Mouse (Mus musculus): Measurements from ENCODE around the gene Rhbdl1. TPM values are rescaled to one million over a fixed set of nuclear protein-coding genes. Genes with fewer than 3 reads are reported as not detected.

The Rhbdl1 gene
- polyA plus RNA-seq, 1 experiment from 2014 or later: 3.3 TPM

DNA sequence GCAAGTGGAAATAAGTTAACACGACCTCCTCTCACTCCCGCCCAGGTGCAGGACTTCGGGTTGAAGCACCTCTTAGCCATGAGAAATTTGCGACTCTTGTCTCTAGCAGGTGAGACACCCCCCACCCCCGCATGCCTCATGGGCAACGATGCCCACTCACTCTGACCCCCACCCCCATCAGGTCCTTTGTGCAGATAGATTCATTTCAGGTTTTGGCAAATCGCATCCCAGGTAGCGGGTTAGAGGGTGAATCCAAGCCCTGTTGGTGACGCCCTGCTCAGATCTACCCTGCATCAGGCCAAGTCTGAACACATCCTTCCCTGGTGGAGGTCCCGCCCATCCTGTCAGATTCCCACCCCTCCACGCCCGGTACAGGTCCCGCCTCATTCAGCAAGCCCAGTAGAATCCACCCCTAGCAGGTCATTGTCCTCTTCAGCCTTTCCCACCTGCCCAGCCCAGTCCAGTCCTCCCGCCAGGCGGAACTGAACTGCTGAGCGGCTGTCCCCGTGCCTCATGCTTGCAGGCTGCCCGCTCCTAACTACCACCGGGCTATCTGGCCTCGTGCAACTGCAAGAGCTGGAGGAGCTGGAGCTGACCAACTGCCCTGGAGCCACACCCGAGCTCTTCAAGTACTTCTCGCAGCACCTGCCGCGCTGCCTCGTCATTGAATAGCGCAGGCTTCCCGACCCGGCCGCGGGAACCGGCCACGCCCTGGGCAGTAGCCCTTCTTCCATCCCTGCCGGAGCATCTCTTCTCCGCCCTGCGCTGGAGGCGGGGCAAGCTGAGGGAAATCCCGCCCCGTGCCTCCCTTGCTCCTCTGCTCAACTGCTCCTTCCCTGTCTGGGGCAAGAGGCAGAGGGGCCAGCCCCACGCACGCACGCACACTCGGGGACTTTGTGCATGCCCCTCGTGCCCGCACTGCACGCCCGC is 18.0 kb downstream of the Rhbdl1 start:
- H3K9me3 ChIP-seq (ENCODE audit: control insufficient read depth, low read length): no peaks in the 10 kb centered on the region
- 0 out of 2 replicates have a peak overlapping the region, but pooled peaks have one; percentile 6 for H3K4me3 ChIP-seq (ENCODE audit: low read depth, low read length)
- DNase-seq (ENCODE audit: low spot score) (peak; percentile 21), ATAC-seq (ENCODE audit: low read depth) (no peak; the same call in 1 of the 2 replicates)
- H3K4me2 ChIP-seq (ENCODE audit: low read depth, low read length): peak overlapping the region; percentile 31
- H3K27me3 ChIP-seq (replicated peaks; ENCODE audit: control insufficient read depth, insufficient read depth, low read length): peaks cover 37% of the 10 kb centered on the region
- H3K4me1 ChIP-seq (ENCODE audit: control insufficient read depth, insufficient read depth, low read length): peaks cover 3% of the 10 kb centered on the region
- H3K9ac ChIP-seq (ENCODE audit: low read depth, low read length): no peak overlapping the region; the same call in 1 of the 2 replicates
- H3K27ac ChIP-seq (replicated peaks; ENCODE audit: low read depth, low read length): no peak overlapping the region
- no peaks in the 10 kb centered on the region for H3K36me3 ChIP-seq (ENCODE audit: control insufficient read depth, insufficient read depth, low read length)
- 9% methylated on average over 34 of the region's 46 CpGs for WGBS

DNA sequence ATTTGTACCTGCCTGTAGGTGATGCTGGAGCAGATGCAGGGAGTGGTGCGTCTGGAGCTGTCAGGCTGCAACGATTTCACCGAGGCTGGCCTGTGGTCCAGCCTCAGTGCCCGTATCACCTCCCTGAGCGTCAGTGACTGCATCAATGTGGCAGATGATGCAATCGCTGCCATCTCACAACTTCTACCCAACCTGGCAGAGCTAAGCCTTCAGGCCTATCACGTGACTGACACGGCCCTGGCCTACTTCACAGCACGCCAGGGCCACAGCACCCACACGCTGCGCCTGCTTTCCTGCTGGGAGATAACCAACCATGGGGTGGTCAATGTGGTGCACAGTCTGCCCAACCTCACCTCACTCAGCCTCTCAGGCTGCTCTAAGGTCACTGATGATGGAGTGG is 19.4 kb downstream of the Rhbdl1 start:
- no peaks in the 10 kb centered on the region for H3K36me3 ChIP-seq (ENCODE audit: control insufficient read depth, insufficient read depth, low read length)
- no peak overlapping the region for H3K9ac ChIP-seq (ENCODE audit: low read depth, low read length)
- H3K4me2 ChIP-seq (ENCODE audit: low read depth, low read length): no peak overlapping the region
- H3K9me3 ChIP-seq (ENCODE audit: control insufficient read depth, low read length): no peaks in the 10 kb centered on the region
- DNase-seq (ENCODE audit: low spot score) (no peak), ATAC-seq (ENCODE audit: low read depth) (no peak)
- H3K27me3 ChIP-seq (replicated peaks; ENCODE audit: control insufficient read depth, insufficient read depth, low read length): peaks cover 37% of the 10 kb centered on the region
- H3K4me3 ChIP-seq (ENCODE audit: low read depth, low read length): no peak overlapping the region
- no peak overlapping the region for H3K27ac ChIP-seq (replicated peaks; ENCODE audit: low read depth, low read length)
- WGBS: 81% methylated on average over 11 of the region's 11 CpGs
- peaks cover 3% of the 10 kb centered on the region; the same call in 1 of the 2 replicates for H3K4me1 ChIP-seq (ENCODE audit: control insufficient read depth, insufficient read depth, low read length)

DNA sequence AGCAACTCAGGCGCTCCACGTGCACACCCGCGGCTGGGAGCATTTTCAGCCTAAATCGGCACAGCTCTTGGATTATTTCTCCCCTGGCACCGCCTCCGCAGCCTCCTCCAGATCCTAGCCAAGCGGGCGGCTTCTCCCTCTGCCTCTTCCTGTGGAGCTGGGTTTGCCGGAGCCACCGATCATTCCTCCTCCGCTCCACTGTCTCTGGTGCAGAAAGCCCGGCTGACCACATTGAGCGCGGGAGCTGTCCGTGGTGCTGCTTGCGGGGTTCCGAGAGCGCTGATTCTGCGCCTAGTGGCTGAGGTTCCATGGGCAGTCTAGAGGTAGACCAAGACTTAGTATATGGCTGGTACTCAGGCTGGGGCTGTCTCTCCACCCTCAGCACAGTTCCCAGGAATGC is 23.6 kb downstream of the Rhbdl1 start:
- H3K27ac ChIP-seq (replicated peaks; ENCODE audit: low read depth, low read length): no peak overlapping the region
- H3K4me1 ChIP-seq (ENCODE audit: control insufficient read depth, insufficient read depth, low read length): peaks cover 8% of the 10 kb centered on the region; the same call in 1 of the 2 replicates
- no peaks in the 10 kb centered on the region for H3K36me3 ChIP-seq (ENCODE audit: control insufficient read depth, insufficient read depth, low read length)
- ATAC-seq (ENCODE audit: low read depth): peak; percentile 31; the same call in 1 of the 2 replicates
- H3K9ac ChIP-seq (ENCODE audit: low read depth, low read length): no peak overlapping the region
- peaks cover 34% of the 10 kb centered on the region for H3K27me3 ChIP-seq (replicated peaks; ENCODE audit: control insufficient read depth, insufficient read depth, low read length)
- WGBS: 2% methylated on average over 20 of the region's 20 CpGs
- no peaks in the 10 kb centered on the region for H3K9me3 ChIP-seq (ENCODE audit: control insufficient read depth, low read length)
- no peak overlapping the region for H3K4me3 ChIP-seq (ENCODE audit: low read depth, low read length)
- 0 out of 2 replicates have a peak overlapping the region, but pooled peaks have one; percentile 26 for H3K4me2 ChIP-seq (ENCODE audit: low read depth, low read length)
- peak; percentile 88 for DNase-seq (ENCODE audit: low spot score)

DNA sequence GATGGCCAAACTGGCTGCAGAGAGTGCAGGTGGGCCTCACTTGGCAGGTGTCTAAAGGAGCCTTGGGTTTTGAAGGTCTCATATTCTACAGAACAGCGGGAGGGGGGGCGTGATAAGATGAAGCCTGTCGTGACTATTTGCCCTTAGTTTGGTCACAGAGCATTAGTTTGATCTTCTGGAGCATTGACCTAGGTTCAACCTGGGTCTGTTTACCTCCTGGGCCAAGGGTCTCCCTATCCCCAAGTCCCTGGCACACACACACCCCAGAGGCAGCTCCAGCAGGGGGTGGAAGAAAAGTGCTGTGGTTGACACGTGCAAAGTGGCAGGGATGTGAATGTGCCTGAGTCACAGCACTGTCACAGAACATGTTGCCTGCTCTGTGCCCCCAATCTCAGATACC is 26.2 kb downstream of the Rhbdl1 start:
- WGBS: 74% methylated on average over 4 of the region's 4 CpGs
- H3K27me3 ChIP-seq (replicated peaks; ENCODE audit: control insufficient read depth, insufficient read depth, low read length): peaks cover 32% of the 10 kb centered on the region
- H3K4me2 ChIP-seq (ENCODE audit: low read depth, low read length): no peak overlapping the region

DNA sequence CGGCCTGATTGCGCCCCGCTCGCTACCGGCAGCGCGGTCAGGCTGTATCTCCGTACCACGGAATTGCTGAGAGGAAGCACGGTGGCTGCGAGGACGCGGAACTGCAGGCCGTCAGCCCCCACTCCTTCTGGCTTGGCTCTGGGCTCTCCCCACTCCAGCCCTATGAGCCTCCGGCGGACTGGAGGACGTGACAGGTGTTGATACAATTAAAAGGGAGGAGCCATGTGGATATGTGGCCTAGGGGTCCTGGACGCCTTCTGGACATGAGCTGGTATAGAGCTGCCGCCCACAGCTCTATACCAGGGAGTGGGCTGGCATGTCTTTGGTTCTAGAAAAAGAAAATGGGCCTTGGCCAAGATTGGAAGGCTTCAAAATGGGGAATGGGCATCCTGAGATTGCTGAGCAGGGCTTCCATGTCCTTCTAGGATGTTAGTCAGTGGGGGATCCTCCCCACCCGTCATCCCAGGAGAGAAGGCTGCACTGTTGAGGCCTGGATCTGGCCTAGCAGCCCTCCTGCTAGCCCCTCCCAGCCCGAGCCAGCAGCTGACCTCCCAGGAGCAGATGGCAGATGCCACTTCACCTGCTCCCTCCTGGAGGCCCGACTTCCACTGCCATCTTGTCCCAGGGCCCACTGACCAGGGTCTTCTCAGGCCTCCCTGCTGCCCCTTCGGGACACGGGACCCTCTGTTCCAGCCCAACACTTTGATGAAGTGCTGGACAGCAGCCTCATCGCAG is 27.3 kb downstream of the Rhbdl1 start:
- no peaks in the 10 kb centered on the region for H3K36me3 ChIP-seq (ENCODE audit: control insufficient read depth, insufficient read depth, low read length)
- ATAC-seq (ENCODE audit: low read depth): peak; percentile 14; the same call in 1 of the 2 replicates
- no peaks in the 10 kb centered on the region for H3K9me3 ChIP-seq (ENCODE audit: control insufficient read depth, low read length)
- WGBS: 14% methylated on average over 16 of the region's 25 CpGs
- peak overlapping the region; percentile 69 for H3K4me3 ChIP-seq (ENCODE audit: low read depth, low read length)
- H3K27ac ChIP-seq (replicated peaks; ENCODE audit: low read depth, low read length): peak overlapping the region; percentile 44; the same call in 1 of the 2 replicates
- DNase-seq (ENCODE audit: low spot score): peak; percentile 11
- peaks cover 32% of the 10 kb centered on the region for H3K27me3 ChIP-seq (replicated peaks; ENCODE audit: control insufficient read depth, insufficient read depth, low read length)
- peaks cover 8% of the 10 kb centered on the region; the same call in 1 of the 2 replicates for H3K4me1 ChIP-seq (ENCODE audit: control insufficient read depth, insufficient read depth, low read length)
- H3K4me2 ChIP-seq (ENCODE audit: low read depth, low read length): peak overlapping the region; percentile 93
- H3K9ac ChIP-seq (ENCODE audit: low read depth, low read length): peak overlapping the region; percentile 73

More for the DNA sequence above, 26.2 kb downstream of the Rhbdl1 start:
- Histone ChIP-seq H3K36me3 (ENCODE audit: control insufficient read depth, insufficient read depth, low read length) (no peaks in the 10 kb centered on the region), H3K9me3 (ENCODE audit: control insufficient read depth, low read length) (no peaks in the 10 kb centered on the region), H3K4me3 (ENCODE audit: low read depth, low read length) (no peak overlapping the region), H3K4me1 (ENCODE audit: control insufficient read depth, insufficient read depth, low read length) (peaks cover 8% of the 10 kb centered on the region; the same call in 1 of the 2 replicates), H3K9ac (ENCODE audit: low read depth, low read length) (no peak overlapping the region), H3K27ac (replicated peaks; ENCODE audit: low read depth, low read length) (no peak overlapping the region)
- DNase-seq (ENCODE audit: low spot score) (no peak), ATAC-seq (ENCODE audit: low read depth) (no peak)

DNA sequence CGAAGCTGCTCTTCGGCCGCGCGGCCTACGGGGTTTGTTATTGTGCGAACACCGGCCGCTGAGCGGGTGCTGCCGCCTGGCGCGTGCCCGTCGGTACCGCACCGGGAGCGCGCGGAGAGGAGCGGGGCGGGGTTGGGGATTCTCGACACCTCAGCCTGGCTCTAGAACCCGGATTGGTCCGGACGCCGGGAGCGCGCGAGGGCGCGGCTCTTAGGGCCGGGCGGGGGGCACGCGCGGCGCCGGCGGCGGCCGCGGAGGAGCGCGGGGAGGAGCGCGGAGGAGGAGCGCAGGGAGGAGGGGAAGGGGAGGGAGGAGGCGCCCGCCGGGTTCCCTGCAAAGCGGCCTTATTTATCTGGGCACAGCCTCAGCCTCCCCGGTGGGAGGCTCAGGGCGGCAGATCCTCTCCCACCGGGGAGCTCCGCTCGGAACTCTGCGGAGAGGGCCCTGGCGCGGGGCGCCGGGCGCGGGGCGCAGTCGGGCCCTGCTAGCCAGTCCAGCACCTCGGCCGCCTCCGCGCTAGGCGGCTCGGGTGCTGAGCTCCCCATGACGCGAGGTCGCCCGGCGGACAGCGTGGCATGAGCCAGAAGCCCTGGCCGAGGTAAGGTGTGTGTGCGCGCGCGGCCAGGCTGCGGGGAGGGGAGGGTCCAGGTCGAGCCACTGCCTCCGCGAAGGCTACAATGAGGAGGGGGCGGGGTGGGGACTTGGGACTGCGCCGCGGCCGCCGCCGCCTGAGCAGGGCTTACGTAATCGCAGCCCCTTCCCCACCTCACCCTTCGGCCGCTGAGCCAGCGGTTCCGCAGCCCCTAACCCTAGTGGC is 28.1 kb downstream of the Rhbdl1 start, which contains the start of gene Fbxl16:
Fbxl16 (plus strand) TSS at position 297 of the 817 bp plus-strand sequence.
- peak; percentile 93 for DNase-seq (ENCODE audit: low spot score)
- Histone ChIP-seq H3K27me3 (replicated peaks; ENCODE audit: control insufficient read depth, insufficient read depth, low read length) (peaks cover 32% of the 10 kb centered on the region), H3K9me3 (ENCODE audit: control insufficient read depth, low read length) (no peaks in the 10 kb centered on the region), H3K36me3 (ENCODE audit: control insufficient read depth, insufficient read depth, low read length) (no peaks in the 10 kb centered on the region), H3K4me3 (ENCODE audit: low read depth, low read length) (peak within 1 kb of the TSS; percentile 69), H3K27ac (replicated peaks; ENCODE audit: low read depth, low read length) (peak within 1 kb of the TSS; percentile 44; the same call in 1 of the 2 replicates), H3K4me2 (ENCODE audit: low read depth, low read length) (peak within 1 kb of the TSS; percentile 93), H3K9ac (ENCODE audit: low read depth, low read length) (peak within 1 kb of the TSS; percentile 73), H3K4me1 (ENCODE audit: control insufficient read depth, insufficient read depth, low read length) (peaks cover 8% of the 10 kb centered on the region; the same call in 1 of the 2 replicates)
- ATAC-seq (ENCODE audit: low read depth): peak; percentile 85
- 0% methylated on average over 15 of the region's 100 CpGs for WGBS

DNA sequence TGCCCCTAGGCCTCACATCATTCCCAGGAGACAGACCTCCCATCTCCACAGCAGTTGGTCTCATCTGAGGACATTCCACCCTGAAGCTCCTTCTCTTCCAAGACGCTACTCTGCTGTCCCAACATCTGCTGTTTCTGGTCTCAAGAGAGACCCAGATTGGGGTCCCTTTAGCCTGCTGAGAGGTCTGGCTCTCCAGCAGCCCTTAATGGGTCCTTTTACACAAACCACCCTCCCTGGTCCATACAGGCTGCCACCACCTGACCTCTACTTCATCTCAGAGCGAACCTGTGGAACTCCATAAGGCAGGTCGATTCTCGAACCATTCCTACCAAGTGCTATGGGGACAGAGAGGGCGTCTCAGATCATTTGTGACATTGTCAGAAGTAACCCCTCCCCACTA is 29.1 kb downstream of the Rhbdl1 start:
- Histone ChIP-seq H3K4me2 (ENCODE audit: low read depth, low read length) (peak overlapping the region; percentile 93), H3K36me3 (ENCODE audit: control insufficient read depth, insufficient read depth, low read length) (no peaks in the 10 kb centered on the region), H3K27me3 (replicated peaks; ENCODE audit: control insufficient read depth, insufficient read depth, low read length) (peaks cover 32% of the 10 kb centered on the region), H3K4me1 (ENCODE audit: control insufficient read depth, insufficient read depth, low read length) (0 out of 2 replicates have a peak, but pooled peaks cover 5% of the 10 kb centered on the region), H3K9me3 (ENCODE audit: control insufficient read depth, low read length) (no peaks in the 10 kb centered on the region), H3K4me3 (ENCODE audit: low read depth, low read length) (peak overlapping the region; percentile 69), H3K9ac (ENCODE audit: low read depth, low read length) (peak overlapping the region; percentile 73; the same call in 1 of the 2 replicates), H3K27ac (replicated peaks; ENCODE audit: low read depth, low read length) (no peak overlapping the region)
- WGBS: 40% methylated on average over 5 of the region's 5 CpGs
- ATAC-seq (ENCODE audit: low read depth): no peak
- DNase-seq (ENCODE audit: low spot score): no peak

All from embryonic facial prominence, embryonic 14.5 days (tissue).